Mouse (Mus musculus) ovary, postnatal 36 days (tissue): Measurements from ENCODE around the gene Zan.

Experiments used
- DNase-seq: peaks from one replicate; pipeline ENCODE4 v3.0.0; 2022; ENCODE audit warnings: low spot score, mixed read lengths

Gene Zan

DNA sequence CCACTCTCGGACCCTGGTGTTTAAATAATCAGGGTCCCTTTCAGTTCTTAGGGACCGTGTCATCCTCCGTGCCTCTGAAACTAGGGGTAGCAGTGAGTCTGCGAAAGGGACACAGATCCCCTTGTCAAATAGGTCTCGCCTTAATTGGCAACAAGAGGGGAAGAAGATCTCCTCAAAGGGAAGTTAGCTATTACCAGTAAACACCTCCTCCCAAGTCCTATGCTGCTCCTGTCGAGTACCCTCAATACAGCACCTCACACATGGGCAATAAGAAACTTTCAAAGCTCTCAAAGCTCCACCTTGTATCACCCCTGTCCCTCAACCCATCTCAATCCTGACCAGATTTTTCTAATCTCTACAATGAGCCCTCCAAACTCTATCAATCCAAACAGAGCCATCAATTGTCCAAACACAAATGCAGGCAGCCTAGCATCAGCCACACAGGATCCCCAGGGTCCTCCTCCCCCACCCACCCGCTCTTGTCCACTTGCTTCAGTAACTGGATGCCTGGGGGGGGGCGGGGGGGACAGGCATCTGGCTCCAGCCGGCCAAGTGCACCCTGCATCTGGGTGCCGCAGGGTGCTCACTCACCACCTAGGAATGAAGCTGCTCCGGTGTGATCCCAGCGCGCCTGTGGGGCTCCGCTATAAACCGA is 143.9 kb downstream of the Zan start:
- DNase-seq: no peak

DNA sequence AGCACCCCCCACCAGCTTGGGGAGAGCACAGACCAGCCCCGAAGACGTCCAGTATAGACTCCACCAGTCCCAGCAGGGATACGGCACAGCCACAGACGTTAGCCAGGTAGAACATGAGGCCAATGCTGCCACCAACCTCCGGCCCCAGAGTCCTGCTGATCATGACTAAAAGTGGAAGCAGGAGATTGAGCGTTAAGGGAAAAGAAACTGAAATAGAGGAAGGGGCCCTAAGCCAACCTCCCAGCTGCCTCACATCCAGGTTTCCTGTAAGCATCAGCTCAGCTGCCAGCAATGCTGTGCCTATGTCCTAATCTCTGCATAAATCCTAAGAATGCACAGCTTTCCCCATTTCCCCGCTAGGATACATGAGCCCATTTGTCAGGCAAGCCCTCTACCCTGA is 146.0 kb downstream of the Zan start:
- DNase-seq: no peak
